Mouse (Mus musculus): ENCODE measurements around the gene Rnf128.

The Rnf128 gene

GRCm38 (mm10) chrX:139622071-139622470, 59.0 kb downstream of the Rnf128 start:
- in situ Hi-C loops (cut with MboI, MseI): no loop called here

DNA sequence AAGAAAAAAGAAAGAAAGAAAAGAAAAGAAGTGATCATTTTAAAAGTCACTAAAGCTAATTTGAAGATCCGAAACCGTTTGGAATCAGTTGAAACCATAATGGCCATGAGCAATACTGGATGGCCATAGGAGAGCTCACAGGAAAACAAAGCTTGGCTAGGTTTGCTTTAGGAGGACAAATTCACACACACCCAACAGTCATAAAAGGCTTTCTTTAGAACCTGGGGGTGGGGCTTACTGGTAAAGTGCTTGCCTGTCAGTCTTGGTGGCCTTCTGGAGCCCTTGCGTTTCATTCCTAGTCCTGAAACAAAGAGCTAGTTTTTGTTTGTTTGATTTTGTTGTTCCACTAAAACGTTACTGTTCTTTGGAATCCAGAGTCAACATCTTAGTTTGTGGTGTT, 71.6 kb downstream of the Rnf128 start:
- in situ Hi-C loops (cut with MboI, MseI): no loop called here

DNA sequence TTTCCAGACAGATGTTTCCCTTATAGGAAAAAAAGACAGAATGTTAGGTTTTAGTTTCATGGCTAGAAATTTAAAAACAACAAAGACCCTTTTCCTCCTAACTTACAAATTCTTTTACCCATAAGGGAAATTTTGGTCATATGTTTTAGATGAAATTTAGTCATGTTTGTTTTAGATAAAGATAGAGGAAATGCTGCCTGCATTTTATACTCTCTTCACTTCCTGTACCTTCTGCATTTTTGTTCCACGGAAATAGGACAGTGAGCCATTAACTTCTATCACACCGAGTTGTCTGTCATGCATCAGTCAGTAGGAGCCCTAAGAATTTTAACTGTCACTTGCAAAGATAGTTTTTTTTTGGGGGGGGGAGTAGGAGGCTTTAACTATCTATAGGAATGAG, 76.6 kb downstream of the Rnf128 start:
- in situ Hi-C loops (cut with MboI, MseI): no loop called here

GRCm38 (mm10) chrX:139640418-139640817, 77.3 kb downstream of the Rnf128 start:
- in situ Hi-C loops (cut with MboI, MseI): no loop called here

DNA sequence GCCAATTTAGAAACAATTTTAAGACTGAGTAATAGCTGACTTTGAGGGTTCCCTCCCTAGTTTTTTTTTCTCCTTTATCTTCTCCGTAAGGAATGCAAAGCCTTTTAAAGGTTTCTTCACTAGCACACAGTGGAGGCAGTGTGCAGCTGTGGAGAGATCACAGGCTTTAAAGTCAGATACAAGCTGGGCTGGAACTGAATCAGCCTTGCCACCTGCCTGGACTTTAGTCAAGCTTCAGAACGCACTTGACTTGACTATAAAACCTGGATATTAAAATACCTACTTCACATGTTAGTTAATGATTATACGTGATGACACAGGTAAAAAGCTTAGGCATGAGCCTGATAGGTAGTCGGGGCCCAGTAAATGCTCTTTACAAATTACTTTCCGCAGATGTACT, 89.1 kb downstream of the Rnf128 start:
- in situ Hi-C loops (cut with MboI, MseI): no loop called here

DNA sequence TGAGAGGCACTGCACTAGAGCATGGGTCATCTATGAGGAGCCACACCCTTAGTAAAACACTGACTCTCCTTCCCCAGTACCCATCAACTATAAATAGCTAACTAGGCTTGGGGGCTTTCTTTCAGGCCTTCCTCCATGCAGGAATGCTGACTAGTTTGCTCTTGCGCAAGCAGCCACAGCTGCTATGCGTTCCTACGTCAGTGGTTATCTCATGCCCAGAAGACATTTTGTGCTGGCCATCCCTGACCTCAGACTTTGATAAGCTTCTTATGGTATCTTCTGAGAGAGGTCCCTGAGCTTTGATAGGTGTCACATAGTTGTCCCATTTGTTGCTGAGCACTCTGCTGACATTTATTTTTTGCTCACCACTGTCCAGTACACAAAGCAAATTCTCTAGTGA, 90.2 kb downstream of the Rnf128 start:
- in situ Hi-C loops (cut with MboI, MseI): no loop called here

- in situ Hi-C loops (cut with MboI, MseI): loop anchor here (5.0 kb wide), 1 partner anchor 232 kb away; no protein-coding TSS in a partner anchor
Observed at GRCm38 (mm10) chrX:139654350-139655063, 91.4 kb downstream of the Rnf128 start.

DNA sequence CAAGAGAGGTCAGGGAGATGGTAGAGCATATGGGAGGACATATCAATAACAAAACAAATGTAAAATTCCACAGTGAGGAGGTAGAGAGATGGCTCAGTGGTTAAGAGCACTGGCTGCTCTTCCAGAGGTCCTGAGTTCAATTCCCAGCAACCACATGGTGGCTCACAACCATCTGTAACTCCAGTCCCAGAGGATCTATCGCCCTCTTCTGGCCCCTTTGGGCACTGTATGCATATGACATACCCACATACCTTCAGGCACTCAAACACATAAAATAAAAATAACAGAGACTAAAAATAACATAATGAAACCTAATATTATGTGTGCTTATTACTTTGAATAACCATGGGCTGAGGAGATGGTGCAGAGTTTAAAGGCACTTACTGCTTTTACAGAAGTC, 99.0 kb downstream of the Rnf128 start:
- in situ Hi-C loops (cut with MboI, MseI): no loop called here

- in situ Hi-C loops (cut with MboI, MseI): no loop called here
Observed at GRCm38 (mm10) chrX:139665829-139666228, 102.7 kb downstream of the Rnf128 start.

DNA sequence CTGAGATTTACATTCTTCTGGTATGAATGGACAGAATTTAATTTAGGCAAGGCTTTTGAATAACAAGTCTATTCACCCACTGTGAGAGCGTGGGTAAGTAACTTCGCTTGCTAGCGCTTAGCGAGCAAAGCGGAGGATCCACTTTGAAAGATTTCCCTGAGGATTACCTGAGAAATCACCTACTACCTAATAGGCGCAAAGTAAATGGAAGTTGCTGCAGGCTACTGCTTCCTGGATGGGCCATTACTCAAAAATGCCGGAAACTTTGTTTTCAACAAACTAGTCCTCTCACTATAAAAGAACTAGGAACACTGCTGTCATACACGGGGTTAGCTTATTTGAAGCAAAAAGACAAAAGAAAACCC, 121.3 kb downstream of the Rnf128 start:
- in situ Hi-C loops (cut with MboI, MseI): no loop called here

- in situ Hi-C loops (cut with MboI, MseI): no loop called here
Observed at GRCm38 (mm10) chrX:139684775-139685695, 121.9 kb downstream of the Rnf128 start, which contains the start of gene Tbc1d8b. Gene Tbc1d8b (plus strand): TSS chrX:139684996.

DNA sequence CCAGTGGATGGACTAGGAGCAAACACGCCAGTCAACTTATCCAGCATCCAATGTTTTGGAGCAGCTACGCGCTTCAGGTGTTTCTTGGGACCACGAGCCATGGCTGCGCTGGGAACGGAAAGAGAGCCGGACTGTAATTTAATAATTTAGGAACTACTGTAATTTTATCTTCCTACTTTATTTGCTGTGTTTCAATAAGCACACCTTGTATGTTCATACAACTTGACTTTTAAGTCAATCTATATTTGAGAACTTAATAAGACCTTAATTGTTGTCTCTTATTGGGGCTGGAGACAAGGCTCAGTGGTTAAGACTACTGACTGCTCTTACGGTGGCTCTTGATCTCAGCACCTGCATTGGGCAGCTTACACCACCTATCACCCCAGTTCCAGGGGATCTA, 151.3 kb downstream of the Rnf128 start, which contains the start of gene Gm15013:
Gm15013 (minus strand) TSS at position 101 of the 400 bp plus-strand sequence.
- in situ Hi-C loops (cut with MboI, MseI): no loop called here

DNA sequence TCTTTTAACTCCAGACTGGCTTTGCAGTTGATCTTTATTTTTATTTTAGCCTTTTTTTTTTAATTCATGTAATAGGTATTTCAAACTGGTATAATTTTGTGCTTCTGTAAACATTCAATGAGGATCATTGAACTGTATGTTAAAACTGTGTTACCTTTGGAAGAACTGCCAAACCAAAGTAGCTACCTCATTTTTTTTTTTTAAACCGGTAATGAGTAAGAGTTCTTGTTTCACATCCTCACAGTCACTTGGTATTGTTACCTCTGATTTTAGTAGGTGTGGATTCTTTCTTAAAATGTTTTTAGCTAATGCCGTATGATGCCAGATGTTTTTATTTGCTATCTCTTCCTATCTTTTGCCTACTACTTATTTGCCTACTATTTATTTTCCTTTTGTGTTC, 159.2 kb downstream of the Rnf128 start:
- in situ Hi-C loops (cut with MboI, MseI): no loop called here

Measured in T-helper 1 cell (primary cell).